Mouse (Mus musculus): ENCODE results near the gene Desi1. TPM values are rescaled to one million over a fixed set of nuclear protein-coding genes. Genes with fewer than 3 reads are reported as not detected.
A peak's percentile ranks its signal among the peaks of the same experiment; 100 is the strongest.

Desi1 gene
- polyA plus RNA-seq, 1 experiment from 2014 or later: 30.9 TPM

DNA sequence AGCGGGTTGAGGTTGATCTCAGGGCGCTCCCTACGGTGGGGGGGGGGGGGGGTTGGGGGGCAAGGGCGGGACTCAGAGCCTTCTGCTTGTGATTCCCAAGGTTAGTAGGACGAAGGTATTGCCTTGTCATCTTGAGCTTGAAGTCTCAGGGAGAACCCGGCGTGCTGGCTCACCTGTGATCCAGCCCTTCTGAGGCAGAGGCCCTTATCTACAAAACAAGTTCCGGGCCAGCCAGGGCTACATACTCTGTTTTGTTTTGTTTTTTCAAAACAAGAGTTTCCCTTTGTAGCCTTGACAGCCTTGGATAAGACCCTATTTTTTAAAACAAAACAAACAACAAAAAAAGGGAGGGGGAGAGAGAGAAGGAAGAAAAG lies 72.6 kb downstream of the Desi1 start:
- no peak for ATAC-seq (ENCODE audit: insufficient number of reproducible peaks, low FRiP score, low TSS enrichment, low read depth)
- no peaks in the 10 kb centered on the region; the same call in 1 of the 2 replicates for H3K36me3 ChIP-seq
- 2% methylated on average over 7 of the region's 8 CpGs for WGBS
- peak overlapping the region; percentile 73 for H3K4me3 ChIP-seq
- no peaks in the 10 kb centered on the region for H3K9me3 ChIP-seq
- no peak overlapping the region for H3K9ac ChIP-seq
- peaks cover 9% of the 10 kb centered on the region for H3K4me1 ChIP-seq
- no peak overlapping the region; the same call in 1 of the 2 replicates for H3K27ac ChIP-seq
- peak overlapping the region; percentile 99 for H3K4me2 ChIP-seq
- no peaks in the 10 kb centered on the region for H3K27me3 ChIP-seq

DNA sequence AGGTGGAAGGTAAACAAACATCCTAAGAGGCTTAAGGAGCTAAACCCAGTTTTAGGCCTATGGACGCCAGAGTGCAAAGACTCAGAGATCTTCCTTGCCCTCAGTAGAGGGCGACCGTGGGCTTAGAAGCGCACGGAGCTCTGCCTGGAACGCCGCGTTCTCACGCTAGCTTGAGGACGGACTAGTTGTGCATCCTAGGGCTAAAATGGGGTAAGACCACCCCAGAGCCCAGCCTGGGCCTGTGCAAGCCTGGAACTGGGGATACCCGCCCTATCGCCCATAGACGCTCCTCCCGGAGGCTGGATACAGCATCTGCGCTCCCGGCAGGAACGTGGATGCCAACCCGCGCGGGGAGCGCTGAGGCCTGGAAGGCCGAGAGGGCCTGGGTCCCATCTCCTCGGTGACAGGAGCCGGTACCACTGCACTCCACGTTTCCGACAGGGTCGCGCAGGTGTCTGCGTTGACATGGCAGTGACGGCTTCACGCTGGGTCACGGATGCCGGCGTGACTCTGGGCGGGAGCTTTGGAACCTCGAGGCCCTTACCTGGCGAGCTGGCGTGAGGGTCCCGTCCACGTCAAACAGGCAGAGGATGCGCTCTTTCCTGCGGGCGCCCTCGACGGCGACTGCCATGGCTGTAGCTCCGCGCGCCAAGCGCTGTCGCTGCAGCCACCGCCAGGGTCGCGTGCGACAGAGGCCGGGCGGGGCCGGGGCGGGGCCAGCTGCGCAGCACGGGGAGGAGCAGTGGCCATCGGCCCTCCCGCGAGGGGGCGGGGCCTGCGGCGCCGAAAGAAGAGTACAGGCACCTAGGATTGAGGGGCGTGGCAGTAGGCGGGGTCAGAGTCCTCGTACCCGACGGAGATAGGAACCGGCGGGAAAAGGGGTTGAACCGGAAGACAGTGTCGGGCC lies 73.2 kb downstream of the Desi1 start, which contains the start of gene Pmm1:
Pmm1 (minus strand) TSS at position 760 of the 907 bp plus-strand sequence.
- ATAC-seq (ENCODE audit: insufficient number of reproducible peaks, low FRiP score, low TSS enrichment, low read depth): peak; percentile 95
- H3K27ac ChIP-seq: peak within 1 kb of the TSS; percentile 89
- H3K4me3 ChIP-seq: peak within 1 kb of the TSS; percentile 73

GRCm38 (mm10) chr15:81958906-81959305 lies 74.8 kb downstream of the Desi1 start:
- ATAC-seq (ENCODE audit: insufficient number of reproducible peaks, low FRiP score, low TSS enrichment, low read depth): no peak
- Histone ChIP-seq H3K9ac (no peak overlapping the region), H3K4me2 (no peak overlapping the region)

More for the DNA sequence above, 73.2 kb downstream of the Desi1 start, which contains the start of gene Pmm1:
- peaks cover 2% of the 10 kb centered on the region; the same call in 1 of the 2 replicates for H3K36me3 ChIP-seq
- peak within 1 kb of the TSS; percentile 72 for H3K9ac ChIP-seq
- no peaks in the 10 kb centered on the region for H3K9me3 ChIP-seq
- H3K4me2 ChIP-seq: peak within 1 kb of the TSS; percentile 99
- peaks cover 9% of the 10 kb centered on the region for H3K4me1 ChIP-seq
- no peaks in the 10 kb centered on the region for H3K27me3 ChIP-seq
- WGBS: under 1% methylated on average over 75 of the region's 77 CpGs

DNA sequence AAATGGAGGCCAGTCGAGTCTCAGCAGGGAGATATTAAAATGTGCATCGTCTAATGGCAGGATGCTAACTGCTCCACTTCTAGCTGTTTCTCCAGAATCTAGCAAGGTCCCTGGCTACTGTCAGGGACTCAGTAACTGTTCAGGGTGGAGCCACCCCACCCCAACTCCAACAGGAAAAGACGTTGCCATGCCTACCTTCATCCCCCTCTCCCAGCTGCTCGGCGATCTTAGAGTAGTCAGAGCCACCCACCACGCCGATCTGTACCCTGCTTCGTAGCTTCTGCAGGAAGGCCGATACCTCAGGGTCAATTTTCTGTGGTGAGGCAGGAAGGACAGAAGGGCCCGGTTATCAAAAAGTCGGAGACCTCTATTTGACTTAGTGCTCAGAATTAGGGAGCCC lies 76.1 kb downstream of the Desi1 start:
- H3K27ac ChIP-seq: no peak overlapping the region
- no peaks in the 10 kb centered on the region for H3K9me3 ChIP-seq
- 88% methylated on average over 11 of the region's 11 CpGs for WGBS
- no peak overlapping the region for H3K9ac ChIP-seq
- H3K36me3 ChIP-seq: peaks cover 19% of the 10 kb centered on the region
- no peak for ATAC-seq (ENCODE audit: insufficient number of reproducible peaks, low FRiP score, low TSS enrichment, low read depth)
- no peak overlapping the region for H3K4me2 ChIP-seq
- H3K4me1 ChIP-seq: peaks cover 9% of the 10 kb centered on the region
- H3K27me3 ChIP-seq: no peaks in the 10 kb centered on the region
- H3K4me3 ChIP-seq: no peak overlapping the region

More at GRCm38 (mm10) chr15:81958906-81959305, 74.8 kb downstream of the Desi1 start:
- peaks cover 9% of the 10 kb centered on the region for H3K4me1 ChIP-seq
- no peak overlapping the region for H3K27ac ChIP-seq
- no peaks in the 10 kb centered on the region for H3K9me3 ChIP-seq
- H3K4me3 ChIP-seq: no peak overlapping the region
- H3K27me3 ChIP-seq: no peaks in the 10 kb centered on the region
- 83% methylated on average over 3 of the region's 3 CpGs for WGBS
- peaks cover 15% of the 10 kb centered on the region for H3K36me3 ChIP-seq

- Histone ChIP-seq H3K9me3 (no peaks in the 10 kb centered on the region), H3K27ac (no peak overlapping the region), H3K36me3 (peaks cover 29% of the 10 kb centered on the region), H3K4me3 (no peak overlapping the region), H3K9ac (no peak overlapping the region), H3K4me1 (peaks cover 9% of the 10 kb centered on the region), H3K4me2 (no peak overlapping the region), H3K27me3 (no peaks in the 10 kb centered on the region)
- ATAC-seq (ENCODE audit: insufficient number of reproducible peaks, low FRiP score, low TSS enrichment, low read depth): no peak
- WGBS: 54% methylated on average over 8 of the region's 8 CpGs
These were observed 77.2 kb downstream of the Desi1 start for GRCm38 (mm10) chr15:81956457-81956856.

DNA sequence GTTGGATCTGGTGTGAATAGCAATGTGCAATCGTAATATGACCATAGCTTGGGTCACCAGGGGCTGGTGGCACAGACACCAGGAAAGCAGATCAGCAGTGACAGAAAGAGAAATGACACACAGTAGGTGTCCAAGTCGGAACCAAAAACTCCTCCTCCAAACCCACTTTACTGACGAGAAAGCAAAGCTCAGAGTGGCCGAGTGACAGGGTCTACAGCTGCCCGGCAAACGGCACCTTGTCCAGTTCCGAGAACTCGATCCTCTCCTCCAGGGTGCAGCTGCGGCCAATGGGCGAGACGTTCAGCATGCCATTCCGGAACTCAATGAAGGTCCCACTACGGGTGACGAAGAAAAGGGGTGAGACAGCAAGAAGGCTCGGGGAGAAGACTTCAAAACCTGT lies 78.2 kb downstream of the Desi1 start:
- no peak overlapping the region for H3K9ac ChIP-seq

GRCm38 (mm10) chr15:81954716-81955115 lies 78.9 kb downstream of the Desi1 start:
- WGBS: 92% methylated on average over 6 of the region's 6 CpGs
- no peak overlapping the region for H3K27ac ChIP-seq
- no peak for ATAC-seq (ENCODE audit: insufficient number of reproducible peaks, low FRiP score, low TSS enrichment, low read depth)
- H3K36me3 ChIP-seq: peaks cover 42% of the 10 kb centered on the region
- no peak overlapping the region for H3K4me2 ChIP-seq
- no peaks in the 10 kb centered on the region for H3K27me3 ChIP-seq
- H3K4me1 ChIP-seq: peaks cover 2% of the 10 kb centered on the region; the same call in 1 of the 2 replicates
- no peak overlapping the region for H3K9ac ChIP-seq
- H3K4me3 ChIP-seq: no peak overlapping the region
- H3K9me3 ChIP-seq: no peaks in the 10 kb centered on the region

More for the DNA sequence above, 78.2 kb downstream of the Desi1 start:
- 89% methylated on average over 15 of the region's 15 CpGs for WGBS
- Histone ChIP-seq H3K4me1 (peaks cover 8% of the 10 kb centered on the region), H3K4me3 (no peak overlapping the region), H3K4me2 (no peak overlapping the region), H3K27me3 (no peaks in the 10 kb centered on the region), H3K27ac (no peak overlapping the region), H3K9me3 (no peaks in the 10 kb centered on the region), H3K36me3 (peaks cover 38% of the 10 kb centered on the region)
- no peak for ATAC-seq (ENCODE audit: insufficient number of reproducible peaks, low FRiP score, low TSS enrichment, low read depth)

DNA sequence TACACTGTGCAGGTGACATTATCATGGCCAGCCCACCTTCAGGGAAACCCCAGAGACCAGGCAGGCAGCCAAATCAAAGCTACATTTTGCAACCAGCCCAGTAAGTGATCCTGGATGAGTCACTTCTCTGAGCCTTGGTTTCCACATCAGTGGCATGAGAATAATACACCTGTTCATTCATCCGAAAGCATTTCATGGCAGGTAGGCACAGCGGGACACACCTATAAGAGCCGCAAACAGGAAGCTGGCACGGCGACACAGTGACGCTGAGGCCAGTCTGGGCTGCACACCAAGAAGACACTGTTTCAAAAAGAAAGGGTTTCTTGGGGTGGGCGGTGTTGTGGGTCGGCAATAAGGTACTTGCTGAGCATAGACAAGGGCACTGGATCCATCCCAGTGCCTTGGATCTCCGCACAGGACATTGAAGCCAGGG lies 79.5 kb downstream of the Desi1 start:
- 95% methylated on average over 9 of the region's 9 CpGs for WGBS
- ATAC-seq (ENCODE audit: insufficient number of reproducible peaks, low FRiP score, low TSS enrichment, low read depth): no peak
- no peaks in the 10 kb centered on the region for H3K4me1 ChIP-seq

GRCm38 (mm10) chr15:81952310-81952709 lies 81.4 kb downstream of the Desi1 start:
- ATAC-seq (ENCODE audit: insufficient number of reproducible peaks, low FRiP score, low TSS enrichment, low read depth): no peak
- H3K9me3 ChIP-seq: no peaks in the 10 kb centered on the region
- H3K4me3 ChIP-seq: no peak overlapping the region
- H3K4me1 ChIP-seq: no peaks in the 10 kb centered on the region
- H3K9ac ChIP-seq: no peak overlapping the region
- no peak overlapping the region for H3K27ac ChIP-seq
- no peaks in the 10 kb centered on the region for H3K27me3 ChIP-seq
- H3K4me2 ChIP-seq: no peak overlapping the region
- 78% methylated on average over 4 of the region's 4 CpGs for WGBS
- H3K36me3 ChIP-seq: peaks cover 45% of the 10 kb centered on the region

More for the DNA sequence above, 79.5 kb downstream of the Desi1 start:
- Histone ChIP-seq H3K9me3 (no peaks in the 10 kb centered on the region), H3K4me2 (no peak overlapping the region), H3K9ac (no peak overlapping the region), H3K27me3 (no peaks in the 10 kb centered on the region), H3K27ac (no peak overlapping the region), H3K4me3 (no peak overlapping the region), H3K36me3 (peaks cover 44% of the 10 kb centered on the region)

DNA sequence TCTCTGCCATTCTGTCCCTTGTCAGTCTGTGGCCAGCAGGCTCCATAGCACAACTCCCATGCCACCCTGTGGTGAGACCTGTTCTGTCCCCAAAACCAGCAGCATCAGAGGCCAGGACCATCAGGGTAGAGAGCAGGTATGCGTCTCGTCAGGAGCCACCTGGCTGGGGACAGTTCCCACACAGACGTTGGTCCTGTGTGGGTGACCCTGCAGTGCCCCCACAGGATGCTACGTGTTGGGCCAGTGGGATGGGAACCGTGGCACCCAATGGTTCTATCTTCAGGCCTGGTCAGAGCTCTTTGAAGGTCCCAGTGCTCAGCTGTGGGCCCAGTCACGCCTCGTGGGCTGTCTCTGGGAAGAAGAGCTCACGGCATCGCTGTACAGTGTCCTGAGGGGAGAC lies 82.5 kb downstream of the Desi1 start:
- H3K4me2 ChIP-seq: no peak overlapping the region
- no peak for ATAC-seq (ENCODE audit: insufficient number of reproducible peaks, low FRiP score, low TSS enrichment, low read depth)
- no peaks in the 10 kb centered on the region for H3K27me3 ChIP-seq
- H3K9me3 ChIP-seq: no peaks in the 10 kb centered on the region
- H3K9ac ChIP-seq: no peak overlapping the region
- 0 out of 2 replicates have a peak, but pooled peaks cover under 1% of the 10 kb centered on the region for H3K4me1 ChIP-seq
- no peak overlapping the region for H3K27ac ChIP-seq
- H3K4me3 ChIP-seq: no peak overlapping the region
- 83% methylated on average over 9 of the region's 9 CpGs for WGBS
- H3K36me3 ChIP-seq: peaks cover 48% of the 10 kb centered on the region

DNA sequence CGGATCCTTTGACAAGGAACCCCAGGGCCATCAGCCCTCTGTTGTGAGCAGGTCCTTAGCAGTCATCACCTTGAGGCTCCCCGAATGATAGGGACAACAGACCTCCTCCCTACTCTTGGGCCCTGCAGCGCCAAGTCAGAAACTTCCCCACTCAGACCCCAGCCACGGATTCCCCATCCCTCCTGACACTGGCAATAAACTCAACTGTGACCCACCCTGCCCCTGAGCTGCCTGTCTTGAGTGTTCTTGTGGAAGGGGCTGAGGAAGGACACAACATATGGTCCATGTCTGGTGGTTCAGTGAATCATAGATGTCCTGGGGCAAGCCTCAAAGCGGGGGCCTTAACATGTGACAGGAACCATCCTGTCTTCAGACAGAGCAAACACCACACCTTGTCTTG lies 82.9 kb downstream of the Desi1 start:
- Histone ChIP-seq H3K4me1 (0 out of 2 replicates have a peak, but pooled peaks cover 5% of the 10 kb centered on the region), H3K27ac (no peak overlapping the region), H3K9ac (no peak overlapping the region), H3K9me3 (no peaks in the 10 kb centered on the region), H3K4me3 (no peak overlapping the region), H3K4me2 (no peak overlapping the region), H3K27me3 (no peaks in the 10 kb centered on the region), H3K36me3 (peaks cover 48% of the 10 kb centered on the region)
- no peak for ATAC-seq (ENCODE audit: insufficient number of reproducible peaks, low FRiP score, low TSS enrichment, low read depth)
- 82% methylated on average over 5 of the region's 5 CpGs for WGBS

GRCm38 (mm10) chr15:81949476-81950131 lies 84.1 kb downstream of the Desi1 start:
- ATAC-seq (ENCODE audit: insufficient number of reproducible peaks, low FRiP score, low TSS enrichment, low read depth): no peak
- 69% methylated on average over 11 of the region's 11 CpGs for WGBS

More at GRCm38 (mm10) chr15:81949476-81950131, 84.1 kb downstream of the Desi1 start:
- Histone ChIP-seq H3K4me2 (no peak overlapping the region), H3K9me3 (no peaks in the 10 kb centered on the region), H3K27ac (no peak overlapping the region), H3K4me1 (0 out of 2 replicates have a peak, but pooled peaks cover 7% of the 10 kb centered on the region), H3K36me3 (peaks cover 40% of the 10 kb centered on the region), H3K9ac (no peak overlapping the region), H3K4me3 (no peak overlapping the region), H3K27me3 (no peaks in the 10 kb centered on the region)
